16 mouse cellular contexts compared by ENCODE assay signal in genomic region chr9:55355270-55355834, GRCm38 (mm10). TPM values are rescaled to one million over a fixed set of nuclear protein-coding genes. Genes with fewer than 3 reads are reported as not detected.
A peak's percentile ranks its signal among the peaks of the same experiment; 100 is the strongest.
DNase-seq lines count a peak whose midpoint lies in the region; ATAC-seq lines count a peak whose summit lies in the region.
"Had no signal": no experiment of that assay in that cellular context is flagged by ENCODE, and none has a peak within 500 bp of the region (broad histone marks: within the 10 kb centered on the region; RNA-seq: fewer than 3 reads in every experiment).

No protein-coding gene starts in this region.

- 39% methylated on average over 8 of the region's 8 CpGs for whole genome bisulfite sequencing in forebrain, embryonic 16.5 days
- 34% methylated on average over 8 of the region's 8 CpGs for WGBS in midbrain, embryonic 12.5 days

- no peaks in the 10 kb centered on the region for H3K36me3 ChIP-seq in forebrain, embryonic 16.5 days (ENCODE audit: control insufficient read depth, insufficient read depth)
- H3K36me3 ChIP-seq in midbrain, embryonic 12.5 days = no peaks in the 10 kb centered on the region
- H3K36me3 ChIP-seq: G1E had no signal

- no peaks in the 10 kb centered on the region for H3K27me3 ChIP-seq in forebrain, embryonic 16.5 days (replicated peaks; ENCODE audit: control insufficient read depth, insufficient read depth, low read length)
- 0 out of 2 replicates have a peak, but pooled peaks cover 7% of the 10 kb centered on the region for H3K27me3 ChIP-seq in midbrain, embryonic 12.5 days

- DNase-seq in heart, adult 11 months = peak; percentile 41
- DNase-seq in heart, adult 18-20 months = no peak
- peak; percentile 17 for DNase-seq in retina, postnatal 1 day
- no peak for DNase-seq in cerebellum, adult 8-10 months
- no peak for DNase-seq in kidney, adult 11 months
- DNase-seq: B cell, adult 2 months; cerebellum, postnatal 10 days; kidney, adult 2 months; liver; spleen, adult 18-20 months had no signal

- H3K4me3 ChIP-seq in forebrain, embryonic 16.5 days (replicated peaks; ENCODE audit: low read length) = no peak overlapping the region
- H3K4me3 ChIP-seq in midbrain, embryonic 12.5 days = no peak overlapping the region

- no peaks in the 10 kb centered on the region for H3K9me3 ChIP-seq in forebrain, embryonic 16.5 days (ENCODE audit: control insufficient read depth, low read length)
- no peaks in the 10 kb centered on the region for H3K9me3 ChIP-seq in midbrain, embryonic 12.5 days
- H3K9me3 ChIP-seq: G1E had no signal

- H3K27ac ChIP-seq in forebrain, embryonic 16.5 days (ENCODE audit: low read length) = no peak overlapping the region
- H3K27ac ChIP-seq in midbrain, embryonic 12.5 days (replicated peaks) = no peak overlapping the region
- H3K27ac ChIP-seq: stomach, postnatal 0 days had no signal

- no peak overlapping the region for H3K9ac ChIP-seq in forebrain, embryonic 16.5 days (replicated peaks; ENCODE audit: low read depth, low read length)
- no peak overlapping the region for H3K9ac ChIP-seq in midbrain, embryonic 12.5 days (replicated peaks)

- peak; percentile 40; the same call in 1 of the 2 replicates for ATAC-seq in forebrain, embryonic 16.5 days
- ATAC-seq in midbrain, embryonic 12.5 days (ENCODE audit: low FRiP score, low read depth) = peak; percentile 72
- ATAC-seq in megakaryocyte-erythroid progenitor cell, adult 5-6 weeks (replicated peaks; ENCODE audit: low FRiP score, low TSS enrichment, poor library complexity, severe bottlenecking) = no peak
- ATAC-seq: activated CD4-positive, CD25-positive, alpha-beta regulatory T cell, adult 4 months had no signal

- H3K4me1 ChIP-seq in forebrain, embryonic 16.5 days (replicated peaks; ENCODE audit: control insufficient read depth, insufficient read depth, low read length) = peaks cover 4% of the 10 kb centered on the region; the same call in 1 of the 2 replicates
- H3K4me1 ChIP-seq in midbrain, embryonic 12.5 days = peaks cover 17% of the 10 kb centered on the region

- H3K4me2 ChIP-seq in forebrain, embryonic 16.5 days (ENCODE audit: low read length) = no peak overlapping the region
- H3K4me2 ChIP-seq in midbrain, embryonic 12.5 days (replicated peaks) = no peak overlapping the region

RNA-seq across cellular contexts. Expression of gene Tmem266, which starts 28.6 kb away (rescaled TPM):
- total RNA-seq in heart, adult 18-20 months (2021) = 1 to 10 TPM; 2.5 to 2.9 TPM
- 2.1 and 3.0 TPM in 2 replicates for polyA plus RNA-seq in forebrain, embryonic 16.5 days (2015; fragmentation: Nextera tagmentation; extraction: Ambion mirVana)
- polyA plus RNA-seq in midbrain, embryonic 12.5 days (2016; fragmentation: Nextera tagmentation; extraction: Ambion mirVana) = 1.1 and 1.6 TPM in 2 replicates
- total RNA-seq in megakaryocyte-erythroid progenitor cell, adult 5-6 weeks (2014; fragmentation: Nextera tagmentation) = not detected in 2 replicates
- not detected in 2 replicates for total RNA-seq in megakaryocyte-erythroid progenitor cell, adult 5-6 weeks (2017)
- polyA plus RNA-seq: activated CD4-positive, CD25-positive, alpha-beta regulatory T cell, adult 4 months had no signal

RNA-seq across cellular contexts. Expression of gene Nrg4, which starts 28.7 kb away (rescaled TPM):
- total RNA-seq in heart, adult 18-20 months (2021) = 1 to 10 TPM; 1.6 to 6.1 TPM
- polyA plus RNA-seq in forebrain, embryonic 16.5 days (2015; fragmentation: Nextera tagmentation; extraction: Ambion mirVana) = 0.98 and 1.6 TPM in 2 replicates
- 1.4 and 1.7 TPM in 2 replicates for polyA plus RNA-seq in midbrain, embryonic 12.5 days (2016; fragmentation: Nextera tagmentation; extraction: Ambion mirVana)
- total RNA-seq in megakaryocyte-erythroid progenitor cell, adult 5-6 weeks (2014; fragmentation: Nextera tagmentation) = not detected in 2 replicates
- not detected in 2 replicates for total RNA-seq in megakaryocyte-erythroid progenitor cell, adult 5-6 weeks (2017)
- polyA plus RNA-seq: G1E had no signal

Comparison
In these comparisons a context has a peak if more than half of its experiments do, and no peak if none do; other contexts are left out.
1. DNase-seq: peak in heart, adult 11 months (single experiment) and retina, postnatal 1 day (single experiment); none in heart, adult 18-20 months (0 of 2), cerebellum, adult 8-10 months (single experiment) and kidney, adult 11 months (single experiment).